Mouse (Mus musculus) small intestine, adult 2 months (tissue): ENCODE measurements around the gene Pign.

Source experiments
- CTCF ChIP-seq: fragments of 200-500 bp; IDR thresholded peaks from 2 replicates; pipeline ENCODE4 v1.5.1; 2012; ENCODE audit warnings: low read depth, mild to moderate bottlenecking, control low read depth, inconsistent platforms, low read length, moderate library complexity, mixed read lengths; ENCODE audit not compliant: insufficient replicate concordance, insufficient read length; ENCODE audit errors: extremely low read depth
- POLR2A ChIP-seq: fragments of 200-500 bp; IDR thresholded peaks from 2 replicates; pipeline ENCODE4 v1.6.1; 2012; ENCODE audit warnings: low read depth, mild to moderate bottlenecking, control low read depth, inconsistent platforms, low read length, moderate library complexity

GRCm38 (mm10) chr1:105674763-105675162 lies 11.3 kb upstream of the Pign start:
- no peak for TF ChIP-seq POLR2A
- no peak for TF ChIP-seq CTCF
